Mouse (Mus musculus): ENCODE results near the gene Gpc6. TPM values are rescaled to one million over a fixed set of nuclear protein-coding genes. Genes with fewer than 3 reads are reported as not detected.

Gpc6 gene
- polyA plus RNA-seq, 1 experiment from 2014 or later = 16.8 TPM

GRCm38 (mm10) chr14:117714165-117714564, 789.0 kb downstream of the Gpc6 start:
- no peaks in the 10 kb centered on the region for H3K9me3 ChIP-seq (ENCODE audit: control insufficient read depth, low read length)
- H3K27me3 ChIP-seq (ENCODE audit: control insufficient read depth, insufficient read depth, low read length) = no peaks in the 10 kb centered on the region
- no peaks in the 10 kb centered on the region for H3K4me1 ChIP-seq (ENCODE audit: control insufficient read depth, insufficient read depth, low read length)
- H3K4me2 ChIP-seq (ENCODE audit: low read length) = no peak overlapping the region
- H3K27ac ChIP-seq (replicated peaks; ENCODE audit: low read depth, low read length) = no peak overlapping the region
- DNase-seq (no peak), ATAC-seq (ENCODE audit: low FRiP score, low TSS enrichment) (no peak)
- 80% methylated on average over 8 of the region's 8 CpGs for WGBS
- H3K4me3 ChIP-seq (replicated peaks; ENCODE audit: low read depth, low read length) = no peak overlapping the region
- no peaks in the 10 kb centered on the region for H3K36me3 ChIP-seq (ENCODE audit: control insufficient read depth, insufficient read depth, low read length)
- no peak overlapping the region for H3K9ac ChIP-seq (replicated peaks; ENCODE audit: low read length)

- DNase-seq (no peak), ATAC-seq (ENCODE audit: low FRiP score, low TSS enrichment) (no peak)
- H3K9ac ChIP-seq (replicated peaks; ENCODE audit: low read length) = no peak overlapping the region
- H3K4me2 ChIP-seq (ENCODE audit: low read length) = no peak overlapping the region
- no peak overlapping the region for H3K4me3 ChIP-seq (replicated peaks; ENCODE audit: low read depth, low read length)
- H3K36me3 ChIP-seq (ENCODE audit: control insufficient read depth, insufficient read depth, low read length) = no peaks in the 10 kb centered on the region
- H3K4me1 ChIP-seq (ENCODE audit: control insufficient read depth, insufficient read depth, low read length) = no peaks in the 10 kb centered on the region
- H3K27me3 ChIP-seq (ENCODE audit: control insufficient read depth, insufficient read depth, low read length) = no peaks in the 10 kb centered on the region
- 97% methylated on average over 3 of the region's 3 CpGs for WGBS
- H3K27ac ChIP-seq (replicated peaks; ENCODE audit: low read depth, low read length) = no peak overlapping the region
- no peaks in the 10 kb centered on the region for H3K9me3 ChIP-seq (ENCODE audit: control insufficient read depth, low read length)
These were observed 791.2 kb downstream of the Gpc6 start for GRCm38 (mm10) chr14:117716305-117716704.

- ATAC-seq (ENCODE audit: low FRiP score, low TSS enrichment) = no peak
- H3K4me1 ChIP-seq (ENCODE audit: control insufficient read depth, insufficient read depth, low read length) = 0 out of 2 replicates have a peak, but pooled peaks cover 5% of the 10 kb centered on the region
These were observed 803.6 kb downstream of the Gpc6 start for GRCm38 (mm10) chr14:117728741-117729140.

GRCm38 (mm10) chr14:117755231-117755630, 830.1 kb downstream of the Gpc6 start:
- Histone ChIP-seq H3K9ac (replicated peaks; ENCODE audit: low read length) (no peak overlapping the region), H3K4me1 (ENCODE audit: control insufficient read depth, insufficient read depth, low read length) (peaks cover 12% of the 10 kb centered on the region), H3K4me2 (ENCODE audit: low read length) (no peak overlapping the region), H3K36me3 (ENCODE audit: control insufficient read depth, insufficient read depth, low read length) (no peaks in the 10 kb centered on the region), H3K27ac (replicated peaks; ENCODE audit: low read depth, low read length) (no peak overlapping the region), H3K9me3 (ENCODE audit: control insufficient read depth, low read length) (no peaks in the 10 kb centered on the region; the same call in 1 of the 2 replicates), H3K27me3 (ENCODE audit: control insufficient read depth, insufficient read depth, low read length) (no peaks in the 10 kb centered on the region), H3K4me3 (replicated peaks; ENCODE audit: low read depth, low read length) (no peak overlapping the region)
- ATAC-seq (ENCODE audit: low FRiP score, low TSS enrichment) (no peak), DNase-seq (no peak)
- 87% methylated on average over 7 of the region's 7 CpGs for WGBS

More at GRCm38 (mm10) chr14:117728741-117729140, 803.6 kb downstream of the Gpc6 start:
- H3K9me3 ChIP-seq (ENCODE audit: control insufficient read depth, low read length) = no peaks in the 10 kb centered on the region
- 77% methylated on average over 2 of the region's 2 CpGs for WGBS
- no peak overlapping the region for H3K4me3 ChIP-seq (replicated peaks; ENCODE audit: low read depth, low read length)
- H3K36me3 ChIP-seq (ENCODE audit: control insufficient read depth, insufficient read depth, low read length) = no peaks in the 10 kb centered on the region
- DNase-seq = no peak
- no peaks in the 10 kb centered on the region for H3K27me3 ChIP-seq (ENCODE audit: control insufficient read depth, insufficient read depth, low read length)
- H3K27ac ChIP-seq (replicated peaks; ENCODE audit: low read depth, low read length) = no peak overlapping the region
- no peak overlapping the region for H3K4me2 ChIP-seq (ENCODE audit: low read length)
- H3K9ac ChIP-seq (replicated peaks; ENCODE audit: low read length) = no peak overlapping the region

- H3K4me2 ChIP-seq (ENCODE audit: low read length) = no peak overlapping the region
- H3K4me1 ChIP-seq (ENCODE audit: control insufficient read depth, insufficient read depth, low read length) = peaks cover 12% of the 10 kb centered on the region
- H3K4me3 ChIP-seq (replicated peaks; ENCODE audit: low read depth, low read length) = no peak overlapping the region
- H3K9me3 ChIP-seq (ENCODE audit: control insufficient read depth, low read length) = no peaks in the 10 kb centered on the region
- ATAC-seq (ENCODE audit: low FRiP score, low TSS enrichment) = no peak
- WGBS = 87% methylated on average over 7 of the region's 7 CpGs
- no peaks in the 10 kb centered on the region for H3K27me3 ChIP-seq (ENCODE audit: control insufficient read depth, insufficient read depth, low read length)
- H3K27ac ChIP-seq (replicated peaks; ENCODE audit: low read depth, low read length) = no peak overlapping the region
- DNase-seq = no peak
- H3K36me3 ChIP-seq (ENCODE audit: control insufficient read depth, insufficient read depth, low read length) = no peaks in the 10 kb centered on the region
- H3K9ac ChIP-seq (replicated peaks; ENCODE audit: low read length) = no peak overlapping the region
These were observed 831.4 kb downstream of the Gpc6 start for GRCm38 (mm10) chr14:117756505-117756904.

GRCm38 (mm10) chr14:117757790-117758358, 832.8 kb downstream of the Gpc6 start:
- peaks cover 12% of the 10 kb centered on the region for H3K4me1 ChIP-seq (ENCODE audit: control insufficient read depth, insufficient read depth, low read length)
- WGBS = 33% methylated on average over 6 of the region's 6 CpGs
- no peak overlapping the region for H3K4me3 ChIP-seq (replicated peaks; ENCODE audit: low read depth, low read length)
- H3K27me3 ChIP-seq (ENCODE audit: control insufficient read depth, insufficient read depth, low read length) = no peaks in the 10 kb centered on the region
- H3K9ac ChIP-seq (replicated peaks; ENCODE audit: low read length) = no peak overlapping the region
- DNase-seq = no peak
- ATAC-seq (ENCODE audit: low FRiP score, low TSS enrichment) = peak; percentile 46; the same call in 1 of the 2 replicates
- no peaks in the 10 kb centered on the region for H3K36me3 ChIP-seq (ENCODE audit: control insufficient read depth, insufficient read depth, low read length)
- H3K27ac ChIP-seq (replicated peaks; ENCODE audit: low read depth, low read length) = no peak overlapping the region
- H3K4me2 ChIP-seq (ENCODE audit: low read length) = no peak overlapping the region
- no peaks in the 10 kb centered on the region for H3K9me3 ChIP-seq (ENCODE audit: control insufficient read depth, low read length)

- Histone ChIP-seq H3K9ac (replicated peaks; ENCODE audit: low read length) (no peak overlapping the region), H3K4me3 (replicated peaks; ENCODE audit: low read depth, low read length) (no peak overlapping the region), H3K27me3 (ENCODE audit: control insufficient read depth, insufficient read depth, low read length) (no peaks in the 10 kb centered on the region), H3K9me3 (ENCODE audit: control insufficient read depth, low read length) (no peaks in the 10 kb centered on the region), H3K4me1 (ENCODE audit: control insufficient read depth, insufficient read depth, low read length) (peaks cover 12% of the 10 kb centered on the region), H3K27ac (replicated peaks; ENCODE audit: low read depth, low read length) (no peak overlapping the region), H3K4me2 (ENCODE audit: low read length) (no peak overlapping the region), H3K36me3 (ENCODE audit: control insufficient read depth, insufficient read depth, low read length) (no peaks in the 10 kb centered on the region)
- no peak for DNase-seq
- ATAC-seq (ENCODE audit: low FRiP score, low TSS enrichment) = no peak
- 73% methylated on average over 4 of the region's 4 CpGs for WGBS
These were observed 835.9 kb downstream of the Gpc6 start for GRCm38 (mm10) chr14:117760830-117761517.

GRCm38 (mm10) chr14:117762934-117763333, 837.8 kb downstream of the Gpc6 start:
- no peaks in the 10 kb centered on the region for H3K36me3 ChIP-seq (ENCODE audit: control insufficient read depth, insufficient read depth, low read length)
- no peak for DNase-seq
- no peak overlapping the region for H3K4me2 ChIP-seq (ENCODE audit: low read length)
- no peak for ATAC-seq (ENCODE audit: low FRiP score, low TSS enrichment)
- WGBS = 92% methylated on average over 5 of the region's 5 CpGs
- no peak overlapping the region for H3K4me3 ChIP-seq (replicated peaks; ENCODE audit: low read depth, low read length)
- H3K9me3 ChIP-seq (ENCODE audit: control insufficient read depth, low read length) = no peaks in the 10 kb centered on the region
- peaks cover 7% of the 10 kb centered on the region; the same call in 1 of the 2 replicates for H3K4me1 ChIP-seq (ENCODE audit: control insufficient read depth, insufficient read depth, low read length)
- no peak overlapping the region for H3K9ac ChIP-seq (replicated peaks; ENCODE audit: low read length)
- H3K27me3 ChIP-seq (ENCODE audit: control insufficient read depth, insufficient read depth, low read length) = no peaks in the 10 kb centered on the region
- no peak overlapping the region for H3K27ac ChIP-seq (replicated peaks; ENCODE audit: low read depth, low read length)

GRCm38 (mm10) chr14:117767861-117768260, 842.7 kb downstream of the Gpc6 start:
- Histone ChIP-seq H3K4me3 (replicated peaks; ENCODE audit: low read depth, low read length) (no peak overlapping the region), H3K27ac (replicated peaks; ENCODE audit: low read depth, low read length) (no peak overlapping the region), H3K27me3 (ENCODE audit: control insufficient read depth, insufficient read depth, low read length) (no peaks in the 10 kb centered on the region), H3K4me1 (ENCODE audit: control insufficient read depth, insufficient read depth, low read length) (no peaks in the 10 kb centered on the region), H3K9ac (replicated peaks; ENCODE audit: low read length) (no peak overlapping the region), H3K36me3 (ENCODE audit: control insufficient read depth, insufficient read depth, low read length) (no peaks in the 10 kb centered on the region), H3K9me3 (ENCODE audit: control insufficient read depth, low read length) (no peaks in the 10 kb centered on the region), H3K4me2 (ENCODE audit: low read length) (no peak overlapping the region)
- 95% methylated on average over 4 of the region's 4 CpGs for WGBS
- no peak for ATAC-seq (ENCODE audit: low FRiP score, low TSS enrichment)
- DNase-seq = no peak

All from midbrain, embryonic 14.5 days (tissue).